Mouse (Mus musculus): Measurements from ENCODE around the gene Arhgef28.

GRCm38 (mm10) chr13:98205771-98206545, at the start of gene Arhgef28:
- no peak for TF ChIP-seq CTCF (IDR thresholded peaks at IDR 0.05; ENCODE audit: low read depth, low read length)
- TF ChIP-seq GATA1 (IDR thresholded peaks at IDR 0.05; ENCODE audit: borderline replicate concordance, low read length), result no peak
